Mouse (Mus musculus) v-Abl transformed pro-B cells (cell line): ENCODE measurements around the gene Gatad2b.
"Not testable (repeated sequence)": the region's sequence is repeated elsewhere in the genome, so short reads cannot be mapped to it uniquely, and the experiment has no call there.

Experiments
- in situ Hi-C, 2 experiments: fragments of 400-800 bp; cut with MboI; formaldehyde crosslinking; loops; one replicate each; pipeline ENCODE4 v1.15.1; 2025; ENCODE audit not compliant: unreplicated experiment in 2 of 2

Gene Gatad2b

DNA sequence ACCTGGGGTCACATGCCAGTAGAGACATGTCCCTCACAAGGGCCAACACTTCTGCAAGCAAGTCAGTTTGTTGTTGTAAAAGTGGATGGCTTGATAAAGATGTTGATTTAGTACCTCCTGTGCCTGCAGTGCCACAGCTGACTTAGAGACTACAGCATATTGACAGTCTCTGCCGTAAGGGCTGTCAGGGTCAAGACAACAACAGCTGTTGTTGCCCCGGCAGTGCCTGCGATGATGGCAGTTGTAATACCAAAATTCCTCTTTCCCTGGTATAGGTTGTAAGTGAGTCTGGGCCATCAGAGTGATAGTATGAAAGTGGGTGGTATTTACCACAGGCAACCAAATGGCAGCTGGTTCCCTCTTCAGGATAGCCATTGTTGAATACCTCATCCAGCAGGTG, 12.8 kb downstream of the Gatad2b start:
- in situ Hi-C loops = no loop called here

DNA sequence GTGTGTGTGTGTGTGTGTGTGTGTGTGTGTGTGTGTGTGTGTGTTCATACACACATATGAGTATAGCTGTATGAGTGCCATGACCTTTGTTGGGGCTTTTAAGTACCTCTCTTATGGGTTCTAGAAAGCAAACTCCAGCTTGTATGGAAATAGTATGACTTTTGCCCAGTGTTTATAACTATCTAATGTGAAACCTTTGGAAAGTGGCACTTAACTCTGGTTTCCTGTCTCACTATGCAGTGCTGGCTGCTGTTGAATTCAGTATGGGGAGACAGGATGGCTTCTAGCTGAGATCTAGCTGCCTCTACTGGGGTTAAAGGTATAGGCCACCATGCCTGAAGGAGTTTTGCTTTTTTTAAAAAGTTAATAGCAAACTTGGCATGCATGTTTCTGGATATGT, 16.6 kb downstream of the Gatad2b start:
- in situ Hi-C loops = no loop called here

GRCm38 (mm10) chr3:90313367-90313766, 20.4 kb downstream of the Gatad2b start:
- in situ Hi-C loops = no loop called here

GRCm38 (mm10) chr3:90314241-90314640, 21.3 kb downstream of the Gatad2b start:
- in situ Hi-C loops = no loop called here

DNA sequence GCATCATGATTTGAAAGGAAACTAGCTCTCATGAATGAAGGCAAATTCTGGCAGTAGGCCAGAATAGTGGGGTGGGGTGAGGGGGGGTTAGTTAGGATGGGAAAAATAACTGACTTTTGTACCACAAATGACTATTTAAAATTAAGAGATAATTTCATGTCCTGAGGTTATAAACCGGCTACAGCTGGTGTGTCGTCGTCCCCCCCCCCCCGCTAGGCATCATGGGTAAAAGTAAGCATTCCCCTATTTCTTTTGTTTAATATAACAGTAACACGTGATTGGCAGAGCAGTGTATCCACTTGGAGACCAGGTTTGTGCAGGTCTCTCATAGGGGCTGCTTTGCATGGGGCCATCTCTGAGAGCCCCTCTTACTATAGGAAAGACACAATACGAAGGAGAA, 29.3 kb downstream of the Gatad2b start:
- in situ Hi-C loops = no loop called here

- in situ Hi-C loops = no loop called here
Observed at GRCm38 (mm10) chr3:90323119-90323518, 30.1 kb downstream of the Gatad2b start.

GRCm38 (mm10) chr3:90332485-90332884, 39.5 kb downstream of the Gatad2b start:
- in situ Hi-C loops = no loop called here

GRCm38 (mm10) chr3:90335517-90335916, 42.5 kb downstream of the Gatad2b start:
- in situ Hi-C loops = no loop called here

DNA sequence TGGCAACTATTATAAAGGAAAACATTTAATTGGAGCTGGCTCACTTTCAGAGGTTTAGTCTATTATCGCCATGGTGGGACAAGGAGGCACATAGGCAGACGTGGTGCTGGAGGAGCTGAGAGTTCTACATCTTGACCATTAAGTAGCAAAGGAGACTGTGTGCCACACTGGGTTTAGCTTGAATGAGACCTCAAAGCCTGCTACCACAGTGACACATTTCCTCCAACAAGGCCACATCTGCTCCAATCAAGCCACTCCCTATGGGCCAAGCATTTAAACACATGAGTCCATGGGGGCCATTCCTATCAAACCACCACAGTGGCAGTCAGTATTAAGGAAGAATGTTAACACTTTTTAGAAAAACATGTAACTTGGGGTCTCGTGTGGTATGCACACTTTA, 45.2 kb downstream of the Gatad2b start:
- in situ Hi-C loops = no loop called here

DNA sequence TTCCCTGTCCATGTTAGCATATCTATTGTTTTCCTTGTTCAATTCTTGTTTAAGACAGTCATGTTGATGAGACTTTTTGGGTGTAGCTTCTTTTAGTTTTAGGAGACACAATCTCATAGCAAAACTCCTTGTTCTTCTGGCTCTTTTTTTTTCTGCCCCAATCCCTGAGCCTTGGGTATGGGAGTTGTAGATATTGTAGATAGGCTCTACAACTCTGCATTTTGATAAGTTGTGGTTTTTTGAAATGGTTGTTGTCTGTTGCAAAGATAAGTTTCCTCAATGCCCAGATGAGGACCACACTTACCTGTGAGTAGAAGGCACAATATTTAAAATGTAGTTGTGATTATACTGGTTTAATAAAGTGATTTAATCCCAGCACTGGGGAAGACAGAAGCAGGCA, 47.2 kb downstream of the Gatad2b start:
- in situ Hi-C loops = no loop called here

GRCm38 (mm10) chr3:90342853-90343252, 49.9 kb downstream of the Gatad2b start:
- in situ Hi-C loops = not testable (repeated sequence)

- in situ Hi-C loops = no loop called here
Observed at GRCm38 (mm10) chr3:90347847-90348246, 54.9 kb downstream of the Gatad2b start.

DNA sequence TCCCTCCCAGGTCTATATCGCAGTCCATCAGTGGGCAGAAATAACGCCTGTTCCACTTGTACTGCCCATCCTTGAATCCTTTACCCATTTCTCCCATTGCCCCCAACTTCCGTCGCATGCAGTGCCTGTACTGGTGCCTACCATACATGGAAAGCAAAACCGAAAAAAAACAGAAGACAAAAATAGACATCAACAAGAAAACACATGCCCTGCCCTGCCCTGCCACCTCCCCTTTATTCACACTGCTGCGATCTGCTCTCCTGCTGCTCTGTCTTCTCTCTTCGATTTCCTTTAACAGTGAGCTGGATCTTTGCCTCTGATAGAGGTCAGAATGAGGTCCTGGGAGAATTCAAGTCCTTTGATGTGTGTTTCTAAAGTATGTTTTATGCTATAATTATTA, 65.0 kb downstream of the Gatad2b start:
- in situ Hi-C loops = loop anchor here in 1 of 2 experiments (5.0 kb wide), 1 partner anchor 86 kb away; no protein-coding TSS in a partner anchor

GRCm38 (mm10) chr3:90359230-90359629, 66.3 kb downstream of the Gatad2b start:
- in situ Hi-C loops = loop anchor here in 1 of 2 experiments (5.0 kb wide), 1 partner anchor 87 kb away; no protein-coding TSS in a partner anchor

DNA sequence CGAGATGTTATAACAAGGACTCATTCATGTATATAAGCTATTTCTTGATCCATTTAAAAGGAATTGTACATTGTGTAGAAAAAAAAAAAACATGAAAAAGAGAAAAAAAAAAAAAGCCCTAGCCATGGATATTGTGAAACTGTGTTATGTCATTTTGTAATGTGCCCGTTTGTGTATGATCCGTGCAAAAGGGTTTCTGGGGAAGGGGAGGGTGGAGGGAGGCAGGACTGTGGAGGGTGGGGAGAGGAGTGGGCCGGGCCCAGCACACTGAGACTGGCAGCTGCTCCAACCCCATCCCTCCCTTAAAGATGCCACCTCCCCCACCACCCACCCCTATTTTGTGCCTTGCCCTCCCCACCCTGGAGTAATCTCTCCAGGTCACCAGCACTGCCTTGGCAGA, 68.5 kb downstream of the Gatad2b start:
- in situ Hi-C loops = no loop called here

GRCm38 (mm10) chr3:90362346-90362745, 69.4 kb downstream of the Gatad2b start:
- in situ Hi-C loops = no loop called here

DNA sequence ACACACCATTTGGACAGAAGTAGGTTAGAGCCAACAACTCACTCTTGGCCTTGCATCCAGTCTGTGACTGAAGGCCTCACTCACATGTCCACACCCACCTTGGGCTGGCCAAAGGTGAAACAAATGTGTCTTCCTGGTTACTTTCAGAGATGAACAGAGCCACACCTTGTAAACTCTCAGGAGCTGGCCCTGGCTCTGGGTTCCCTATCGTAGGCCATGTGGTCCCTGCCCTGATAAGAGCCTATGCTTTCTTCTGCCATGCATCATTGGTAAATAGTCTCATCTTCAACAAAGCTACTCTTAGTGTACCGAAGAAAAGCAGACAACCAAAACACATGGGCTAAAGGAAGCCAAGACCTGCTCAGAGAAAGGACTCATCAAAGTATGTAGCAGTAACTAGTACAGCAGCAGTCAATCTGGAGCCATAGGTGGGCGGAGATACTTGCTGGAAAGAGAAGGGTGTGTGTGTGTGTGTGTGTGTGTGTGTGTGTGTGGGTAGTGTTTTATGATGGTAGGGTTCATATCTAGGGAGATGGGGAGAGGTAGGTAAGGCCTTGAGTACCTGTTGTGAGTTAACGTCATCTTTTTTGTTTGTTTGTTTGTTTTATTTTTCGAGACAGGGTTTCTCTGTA, 74.1 kb downstream of the Gatad2b start:
- in situ Hi-C loops = no loop called here

- in situ Hi-C loops = no loop called here
Observed at GRCm38 (mm10) chr3:90369041-90369440, 76.1 kb downstream of the Gatad2b start.

- in situ Hi-C loops = loop anchor here (5.0 to 10.0 kb wide), 2 partner anchors 87 to 150 kb away; no protein-coding TSS in a partner anchor
Observed at GRCm38 (mm10) chr3:90371857-90372256, 78.9 kb downstream of the Gatad2b start.

GRCm38 (mm10) chr3:90372817-90373216, 79.8 kb downstream of the Gatad2b start:
- in situ Hi-C loops = loop anchor here (5.0 to 10.0 kb wide), 2 partner anchors 88 to 151 kb away; no protein-coding TSS in a partner anchor

GRCm38 (mm10) chr3:90373432-90374028, 80.6 kb downstream of the Gatad2b start:
- in situ Hi-C loops = loop anchor here (5.0 to 10.0 kb wide), 2 partner anchors 89 to 151 kb away; no protein-coding TSS in a partner anchor

- in situ Hi-C loops = loop anchor here (5.0 to 10.0 kb wide), 2 partner anchors 90 to 152 kb away; no protein-coding TSS in a partner anchor
Observed at GRCm38 (mm10) chr3:90374368-90374767, 81.4 kb downstream of the Gatad2b start.
